Mouse (Mus musculus) ES-Bruce4 (cell line): ENCODE results near the gene Igsf6. TPM values are rescaled to one million over a fixed set of nuclear protein-coding genes. Genes with fewer than 3 reads are reported as not detected.

Source experiments
- H3K27ac ChIP-seq: 2 replicates; pipeline ENCODE4 v1.5.1; 2012; ENCODE audit warnings: low read length, inconsistent platforms; ENCODE audit not compliant: insufficient read depth
- H3K27me3 ChIP-seq: 2 replicates; pipeline ENCODE4 v1.6.1; 2012; ENCODE audit warnings: mild to moderate bottlenecking, low read length, inconsistent platforms; ENCODE audit not compliant: control insufficient read depth, poor library complexity, insufficient read depth, severe bottlenecking
- H3K36me3 ChIP-seq: 2 replicates; pipeline ENCODE4 v1.6.1; 2012; ENCODE audit warnings: inconsistent platforms, mild to moderate bottlenecking, low read length, moderate library complexity; ENCODE audit not compliant: control insufficient read depth, poor library complexity, insufficient read depth, severe bottlenecking
- H3K4me1 ChIP-seq: one replicate; pipeline ENCODE4 v1.8.1; 2011; ENCODE audit warnings: low read length; ENCODE audit not compliant: control insufficient read depth, insufficient read depth
- H3K4me3 ChIP-seq: 2 replicates; pipeline ENCODE4 v1.5.1; 2011; ENCODE audit warnings: low read depth, mild to moderate bottlenecking, low read length
- H3K9ac ChIP-seq: 2 replicates; pipeline ENCODE4 v1.6.1; 2012; ENCODE audit warnings: low read depth, mild to moderate bottlenecking, inconsistent platforms; ENCODE audit not compliant: poor library complexity, severe bottlenecking
- H3K9me3 ChIP-seq: replicated peaks from 2 replicates; pipeline ENCODE4 v1.6.1; 2012; ENCODE audit warnings: mild to moderate bottlenecking, low read length, inconsistent platforms; ENCODE audit not compliant: control insufficient read depth, poor library complexity, insufficient read depth, severe bottlenecking
- CTCF ChIP-seq: IDR thresholded peaks from one replicate; pipeline ENCODE4 v1.8.1; 2011; ENCODE audit warnings: low read depth, low read length
- EP300 ChIP-seq: IDR thresholded peaks from 2 replicates; pipeline ENCODE4 v1.6.1; 2011; ENCODE audit warnings: low read depth, low read length; ENCODE audit not compliant: insufficient read depth
- POLR2A ChIP-seq: IDR thresholded peaks from one replicate; pipeline ENCODE4 v1.8.1; 2011; ENCODE audit warnings: low read length; ENCODE audit not compliant: insufficient read depth
- polyA plus RNA-seq: library from polyadenylated mRNA; stranded (reverse); fragments of >200 nt; gene quantifications from 2 replicates; pipeline ENCODE4 v1.2.4, GENCODE M21; 2011; ENCODE audit warnings: low read depth; ENCODE audit not compliant: missing spikeins, insufficient read depth, insufficient read length

The Igsf6 gene
- polyA plus RNA-seq, 1 experiment: not detected

DNA sequence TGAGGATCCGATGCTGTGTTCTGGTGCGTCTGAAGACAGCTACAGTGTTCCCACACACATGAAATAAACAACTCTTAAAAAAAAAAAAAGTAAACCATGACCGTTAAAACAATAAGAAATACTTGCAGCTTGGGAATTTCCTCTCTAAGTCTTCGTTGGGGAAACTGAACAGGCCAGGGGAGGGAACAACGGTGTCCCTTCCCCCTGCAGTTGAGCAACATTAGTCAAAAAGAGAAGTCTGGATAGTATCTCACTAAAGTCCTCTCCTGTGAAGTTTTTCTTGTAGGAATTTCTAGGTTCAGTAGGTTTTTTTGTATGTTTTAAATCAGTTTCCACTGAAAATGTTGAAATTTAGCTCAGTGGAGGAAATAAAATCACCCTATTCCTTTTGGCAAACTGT is 1.9 kb downstream of the Igsf6 start:
- no peak overlapping the region for H3K4me3 ChIP-seq
- H3K27me3 ChIP-seq: no peaks in the 10 kb centered on the region
- H3K4me1 ChIP-seq: no peaks in the 10 kb centered on the region
- H3K36me3 ChIP-seq: peaks cover 4% of the 10 kb centered on the region; the same call in 1 of the 2 replicates
- no peak for TF ChIP-seq EP300
- no peak for TF ChIP-seq CTCF
- TF ChIP-seq POLR2A: no peak
- no peak overlapping the region for H3K9ac ChIP-seq
- H3K9me3 ChIP-seq: no peaks in the 10 kb centered on the region
- no peak overlapping the region for H3K27ac ChIP-seq

DNA sequence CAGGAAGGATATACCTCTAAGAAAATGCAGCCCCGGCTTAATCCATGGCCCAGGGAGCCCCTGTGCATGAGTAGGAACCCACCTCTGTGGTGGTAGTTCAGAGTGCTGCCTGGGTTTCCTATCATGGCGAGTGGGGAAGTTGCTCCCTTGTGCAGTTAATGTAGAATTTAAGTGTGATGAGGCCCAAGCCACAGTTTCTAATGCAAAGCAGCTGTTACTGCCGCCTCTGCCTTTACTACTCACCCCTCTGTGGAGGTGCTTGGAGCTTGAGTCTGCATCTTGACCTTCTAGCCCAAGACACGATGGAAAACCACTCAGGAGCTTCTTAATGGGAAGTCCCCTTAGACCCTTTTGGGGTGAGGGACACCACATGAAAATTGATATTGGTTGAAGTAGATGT is 3.1 kb downstream of the Igsf6 start:
- Histone ChIP-seq H3K27ac (no peak overlapping the region), H3K4me3 (no peak overlapping the region), H3K36me3 (peaks cover 2% of the 10 kb centered on the region; the same call in 1 of the 2 replicates), H3K9ac (no peak overlapping the region), H3K27me3 (no peaks in the 10 kb centered on the region), H3K4me1 (no peaks in the 10 kb centered on the region), H3K9me3 (no peaks in the 10 kb centered on the region)
- TF ChIP-seq CTCF: no peak
- TF ChIP-seq POLR2A: no peak
- TF ChIP-seq EP300: no peak

DNA sequence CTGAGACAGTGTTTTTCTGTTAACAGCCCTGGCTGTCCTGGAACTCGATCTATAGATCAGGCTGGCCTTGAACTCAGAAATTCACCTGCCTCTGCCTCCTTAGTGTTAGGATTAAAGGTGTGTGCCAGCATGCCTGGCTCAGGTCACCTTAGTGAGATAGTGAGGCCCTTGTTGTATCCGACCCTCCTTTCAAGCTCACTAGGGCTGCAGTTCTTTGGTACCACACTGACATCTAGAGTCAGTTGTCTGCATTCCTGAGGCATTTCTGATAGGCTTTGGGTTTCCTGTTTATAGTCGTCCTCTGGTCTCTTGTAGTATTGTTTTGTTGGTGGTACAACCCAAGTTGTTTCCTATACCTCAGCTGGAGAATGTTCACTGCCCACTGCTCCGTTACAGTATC is 10.1 kb downstream of the Igsf6 start:
- Histone ChIP-seq H3K9ac (no peak overlapping the region), H3K27me3 (no peaks in the 10 kb centered on the region), H3K9me3 (no peaks in the 10 kb centered on the region), H3K4me1 (no peaks in the 10 kb centered on the region), H3K4me3 (no peak overlapping the region), H3K36me3 (peaks cover 2% of the 10 kb centered on the region; the same call in 1 of the 2 replicates), H3K27ac (no peak overlapping the region)
- TF ChIP-seq POLR2A: no peak
- no peak for TF ChIP-seq EP300
- TF ChIP-seq CTCF: no peak

DNA sequence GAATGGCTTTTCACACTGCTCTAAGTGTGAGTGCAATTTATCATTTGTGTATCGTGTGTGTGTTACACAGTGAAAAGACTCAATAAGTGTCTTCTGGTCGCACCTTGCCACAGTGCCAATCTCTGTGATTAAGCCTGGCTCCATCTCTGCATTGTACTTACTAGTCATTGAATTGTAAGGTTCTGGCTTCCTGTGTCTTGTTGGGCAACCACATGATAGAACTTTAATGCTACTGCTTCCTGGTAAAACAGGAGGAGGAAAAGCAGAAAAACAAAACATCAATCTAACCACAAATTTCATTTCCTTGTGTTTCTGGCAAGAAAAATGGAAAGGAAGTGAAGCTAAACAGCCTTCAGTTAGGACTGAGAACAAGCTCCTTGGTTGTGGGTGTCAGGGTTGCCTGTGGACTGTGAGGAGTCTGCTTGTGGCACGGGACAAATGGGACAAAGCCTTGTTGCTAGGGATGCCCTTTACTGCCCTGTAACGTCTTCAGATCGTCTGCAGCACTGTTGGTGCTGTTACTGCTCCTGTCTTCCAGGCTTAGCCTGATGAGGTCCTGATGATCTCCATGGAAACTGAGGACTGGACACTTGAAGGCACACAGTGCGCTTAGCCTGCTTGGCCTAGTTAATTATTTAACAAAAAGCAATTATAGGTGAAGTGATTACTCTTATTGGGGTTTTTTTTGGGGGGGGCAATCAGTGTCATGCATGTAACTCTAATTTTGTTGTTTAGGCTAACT is 14.7 kb downstream of the Igsf6 start:
- TF ChIP-seq CTCF (no peak), POLR2A (no peak), EP300 (no peak)
- Histone ChIP-seq H3K27me3 (no peaks in the 10 kb centered on the region), H3K4me3 (no peak overlapping the region), H3K4me1 (no peaks in the 10 kb centered on the region), H3K36me3 (peaks cover 9% of the 10 kb centered on the region), H3K9me3 (no peaks in the 10 kb centered on the region), H3K9ac (no peak overlapping the region), H3K27ac (no peak overlapping the region)

DNA sequence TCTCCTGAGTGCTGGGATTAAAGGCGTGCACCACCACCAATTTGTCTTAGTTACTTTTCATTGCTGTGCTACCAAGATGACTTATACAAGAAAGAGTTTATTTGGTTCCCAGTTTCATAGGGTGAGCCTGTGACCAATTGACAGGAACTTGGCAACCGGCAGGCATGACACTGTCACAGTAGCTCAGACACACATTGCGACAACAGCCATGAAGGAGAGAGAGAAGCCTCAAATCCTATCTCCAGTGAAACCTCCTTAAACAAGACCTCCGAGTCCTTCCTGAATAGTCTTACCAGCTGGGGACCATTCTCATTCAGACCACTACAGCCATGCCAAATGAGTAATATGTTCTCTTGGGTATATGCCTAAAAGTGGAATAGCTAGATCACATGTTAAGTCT is 21.3 kb downstream of the Igsf6 start:
- TF ChIP-seq EP300 (no peak), CTCF (no peak), POLR2A (no peak)
- Histone ChIP-seq H3K9ac (no peak overlapping the region), H3K4me1 (no peaks in the 10 kb centered on the region), H3K27ac (no peak overlapping the region), H3K9me3 (no peaks in the 10 kb centered on the region), H3K36me3 (peaks cover 19% of the 10 kb centered on the region), H3K4me3 (no peak overlapping the region), H3K27me3 (no peaks in the 10 kb centered on the region)

DNA sequence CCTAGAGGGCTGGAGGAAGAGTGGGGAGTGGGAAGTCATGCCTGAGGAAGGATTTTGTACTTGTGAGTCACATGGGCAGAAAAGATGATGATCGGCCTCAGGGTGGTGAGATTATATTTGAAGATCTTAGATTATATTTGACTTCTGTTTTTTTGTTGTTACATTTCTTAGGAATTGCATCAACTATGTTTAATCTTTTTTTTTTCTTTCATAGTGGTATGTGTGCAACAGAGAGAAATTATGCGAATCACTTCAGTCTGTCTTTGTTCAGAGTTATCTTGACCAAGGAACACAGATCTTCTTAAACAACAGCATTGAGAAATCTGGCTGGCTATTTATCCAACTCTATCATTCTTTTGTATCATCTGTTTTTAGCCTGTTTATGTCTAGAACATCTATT is 26.7 kb downstream of the Igsf6 start:
- no peaks in the 10 kb centered on the region for H3K4me1 ChIP-seq
- no peak overlapping the region for H3K27ac ChIP-seq
- H3K36me3 ChIP-seq: peaks cover 6% of the 10 kb centered on the region; the same call in 1 of the 2 replicates
- no peak overlapping the region for H3K4me3 ChIP-seq
- H3K27me3 ChIP-seq: no peaks in the 10 kb centered on the region
- no peak overlapping the region for H3K9ac ChIP-seq
- TF ChIP-seq CTCF: no peak
- TF ChIP-seq EP300: no peak
- no peak for TF ChIP-seq POLR2A
- no peaks in the 10 kb centered on the region; the same call in 1 of the 2 replicates for H3K9me3 ChIP-seq
